Mouse (Mus musculus) cerebellum, adult 11-12 months (tissue): ENCODE measurements around the gene Cacna1c.
A peak's percentile ranks its signal among the peaks of the same experiment; 100 is the strongest.

Experiments
- DNase-seq: peaks from one replicate; pipeline ENCODE4 v3.0.0; 2022

Cacna1c gene

DNA sequence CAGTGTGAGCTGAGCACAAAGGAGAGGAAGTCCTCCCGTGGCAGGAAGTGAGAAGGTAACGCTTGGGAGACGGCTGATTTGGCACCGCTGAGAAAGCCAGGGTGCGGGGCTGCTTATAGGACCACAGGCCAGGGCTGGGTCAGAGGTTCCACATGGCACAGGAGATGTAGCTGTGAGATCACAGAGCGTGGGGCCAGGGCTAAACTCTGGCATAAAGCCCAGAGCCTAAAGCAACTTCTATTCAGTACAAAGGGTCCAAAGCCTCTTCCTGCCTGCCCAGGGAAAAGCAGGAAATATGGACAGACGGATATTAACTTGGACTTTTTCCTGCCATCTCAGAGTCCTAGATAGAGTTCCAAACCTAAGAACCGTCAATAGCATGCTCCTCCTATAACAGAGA, 107.8 kb downstream of the Cacna1c start:
- no peak for DNase-seq

- no peak for DNase-seq
Observed at GRCm38 (mm10) chr6:119087919-119088318, 108.3 kb downstream of the Cacna1c start.

DNA sequence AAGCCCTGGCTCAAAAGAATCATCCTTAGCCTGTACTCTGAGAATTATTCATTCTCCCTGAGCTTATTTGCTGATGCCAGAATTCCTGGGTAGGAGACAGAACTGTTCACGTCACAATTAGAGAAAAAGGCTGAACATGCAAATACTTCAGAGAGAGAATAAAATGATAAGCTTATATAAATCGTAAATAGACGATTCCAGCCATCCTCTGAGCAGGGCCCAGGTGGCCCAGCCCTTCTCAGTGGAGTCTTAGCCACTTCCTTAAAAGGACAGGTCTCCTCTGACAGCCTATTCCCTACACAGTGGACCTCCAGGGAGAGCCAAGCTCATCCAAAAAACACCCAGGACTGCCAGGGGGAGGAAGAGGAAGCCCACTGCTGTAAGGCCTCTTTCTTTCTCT, 110.4 kb downstream of the Cacna1c start:
- no peak for DNase-seq

GRCm38 (mm10) chr6:119084532-119084931, 111.7 kb downstream of the Cacna1c start:
- no peak for DNase-seq

DNA sequence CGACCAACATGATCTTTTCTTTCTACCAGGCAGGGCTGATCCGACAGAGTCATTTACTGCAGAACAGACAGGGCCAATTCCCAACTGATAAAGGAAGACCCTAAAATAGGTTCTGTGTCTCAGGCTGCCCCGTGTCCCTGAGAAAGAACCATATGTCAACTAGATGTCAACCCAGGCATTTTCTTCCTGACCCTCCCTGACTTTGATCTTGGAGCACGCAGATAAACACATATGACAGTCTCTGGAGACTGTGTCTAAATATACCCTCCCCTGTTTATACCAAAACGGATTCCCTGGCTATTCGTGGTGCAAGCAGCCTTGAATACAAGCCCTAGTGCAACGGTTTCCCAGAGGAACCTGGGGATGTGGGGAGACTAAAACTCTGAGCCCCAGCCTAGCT, 112.7 kb downstream of the Cacna1c start:
- DNase-seq, result no peak

DNA sequence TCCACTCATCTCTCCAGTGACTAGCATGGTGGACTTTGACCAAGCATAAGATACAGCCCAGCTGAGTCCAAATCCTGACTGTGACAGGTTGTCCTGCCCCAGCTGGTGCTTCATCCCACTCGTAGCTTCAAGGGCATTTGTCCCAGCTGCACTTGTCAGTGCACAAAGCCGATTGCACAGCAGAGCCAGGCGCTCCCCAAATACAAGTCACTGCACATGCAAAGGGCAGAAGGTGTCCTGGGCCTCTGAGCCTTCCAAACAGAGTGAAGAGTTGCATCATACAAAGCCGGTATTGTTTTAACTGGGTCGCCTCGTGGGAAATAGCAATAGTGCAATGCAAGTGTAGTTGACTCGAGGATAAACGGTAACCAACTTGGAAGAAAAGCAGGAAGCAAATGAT, 113.6 kb downstream of the Cacna1c start:
- no peak for DNase-seq

DNA sequence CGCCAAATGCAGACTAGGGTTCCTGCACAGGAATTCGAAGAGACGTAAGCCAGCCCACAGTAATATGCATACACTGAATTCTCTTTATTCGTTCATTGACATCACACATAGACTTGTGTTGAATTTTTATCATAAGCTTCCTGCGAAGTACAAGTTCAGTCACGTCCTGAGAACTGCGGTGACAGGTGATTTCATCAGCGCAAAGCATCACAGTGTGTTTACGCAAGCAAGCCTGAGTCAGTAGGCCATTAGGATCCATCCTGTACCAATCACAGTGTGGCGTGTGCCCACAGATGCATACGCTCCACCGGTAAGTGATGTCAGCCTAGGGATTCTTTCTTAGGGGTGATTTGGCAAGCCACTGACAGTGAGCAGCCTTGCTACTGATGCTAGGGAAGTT, 114.6 kb downstream of the Cacna1c start:
- DNase-seq, result no peak

- peak; percentile 86 for DNase-seq
Observed at GRCm38 (mm10) chr6:119079626-119080025, 116.6 kb downstream of the Cacna1c start.

- DNase-seq, result peak; percentile 92
Observed at GRCm38 (mm10) chr6:119078912-119079311, 117.3 kb downstream of the Cacna1c start.

- DNase-seq, result peak; percentile 93
Observed at GRCm38 (mm10) chr6:119077231-119077630, 119.0 kb downstream of the Cacna1c start.

DNA sequence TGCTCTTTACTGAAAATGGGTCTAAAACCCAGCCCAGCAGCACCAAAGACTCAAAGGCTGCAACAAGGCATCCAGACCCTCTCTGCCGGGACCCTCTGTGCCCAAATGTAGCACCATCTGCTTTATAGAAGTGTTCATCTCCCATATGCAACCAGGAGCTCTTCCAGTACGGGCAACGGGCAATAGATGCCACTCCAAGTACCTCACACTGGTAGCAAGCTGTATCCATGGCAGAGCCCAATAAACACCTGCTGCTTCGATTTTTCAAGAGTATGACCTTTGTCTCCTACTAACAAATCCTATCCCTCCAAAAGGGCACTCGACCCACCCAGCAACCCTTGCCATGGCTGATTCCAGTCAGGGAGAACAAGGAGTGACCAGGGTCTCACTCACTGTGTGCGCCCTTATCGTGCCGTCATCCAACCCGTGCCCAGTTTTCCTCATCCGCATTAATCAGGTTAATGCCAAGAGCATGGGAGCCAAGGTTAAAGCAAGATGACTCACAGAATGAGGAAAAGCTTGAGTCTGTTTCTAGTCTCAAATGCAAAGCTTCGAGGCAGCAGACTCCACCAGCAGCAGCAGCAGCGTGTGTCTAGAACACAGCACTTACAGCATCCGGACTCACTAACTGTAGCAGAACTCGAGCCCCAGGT, 122.7 kb downstream of the Cacna1c start:
- no peak for DNase-seq

- no peak for DNase-seq
Observed at GRCm38 (mm10) chr6:119072772-119073171, 123.4 kb downstream of the Cacna1c start.

- no peak for DNase-seq
Observed at GRCm38 (mm10) chr6:119070771-119071170, 125.4 kb downstream of the Cacna1c start.

DNA sequence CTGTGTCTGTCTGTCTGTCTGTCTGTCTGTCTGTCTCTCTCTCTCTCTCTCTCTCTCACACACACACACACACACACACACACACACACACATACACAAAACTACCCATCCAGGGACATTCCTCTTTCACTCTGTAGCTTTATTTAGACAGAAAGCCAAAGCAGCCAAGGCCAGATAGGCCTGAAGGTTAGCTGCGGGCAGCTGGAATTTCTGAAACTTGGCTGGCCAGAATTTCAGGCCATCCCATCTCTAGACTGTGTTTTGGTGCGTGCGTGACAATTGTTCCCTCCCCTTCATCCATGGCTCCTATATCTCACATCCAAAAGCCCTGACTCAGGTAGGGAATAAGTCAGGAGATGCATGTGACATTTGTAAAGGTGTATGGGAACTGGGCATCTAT, 125.9 kb downstream of the Cacna1c start:
- no peak for DNase-seq

GRCm38 (mm10) chr6:119069145-119069544, 127.1 kb downstream of the Cacna1c start:
- DNase-seq, result no peak

DNA sequence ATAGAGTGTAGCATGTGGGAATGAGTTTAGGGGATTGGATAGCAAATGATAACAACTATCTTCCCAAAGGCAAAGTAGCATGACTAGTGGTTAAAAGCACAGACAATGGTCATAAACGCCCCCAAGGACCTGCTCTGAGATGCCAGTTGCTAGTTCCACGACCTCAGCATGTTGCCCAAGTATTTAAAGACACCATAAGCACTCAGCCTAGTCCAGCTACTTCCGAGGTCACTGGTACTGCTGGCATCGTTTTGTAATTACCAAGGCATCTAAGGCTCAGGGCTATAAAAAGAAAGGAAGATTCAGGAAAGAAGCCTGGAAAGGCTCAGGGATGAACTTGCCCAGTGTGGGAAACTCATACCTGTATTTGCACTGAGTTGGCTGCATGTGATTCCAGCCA, 127.6 kb downstream of the Cacna1c start:
- DNase-seq, result no peak

- DNase-seq, result no peak
Observed at GRCm38 (mm10) chr6:119064961-119065360, 131.3 kb downstream of the Cacna1c start.

DNA sequence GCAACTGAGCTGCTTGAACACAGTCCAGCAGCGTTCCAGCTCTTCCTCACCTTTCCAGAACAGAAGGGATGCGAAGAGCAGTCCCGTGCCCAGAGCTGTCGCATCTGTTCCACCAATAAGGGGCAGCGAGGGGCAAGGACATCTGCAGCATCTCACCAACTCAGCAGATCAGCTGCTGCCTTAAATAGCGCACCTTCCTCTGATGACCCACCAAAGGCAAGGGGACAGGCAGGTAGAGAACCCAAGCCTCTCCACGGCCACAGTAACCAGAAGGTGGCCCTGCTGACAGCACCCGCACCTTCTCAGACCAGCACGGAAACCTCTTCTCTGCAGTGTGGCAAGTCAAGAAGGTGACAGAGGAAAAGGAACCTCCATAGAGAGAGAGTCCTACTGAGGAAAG, 131.8 kb downstream of the Cacna1c start:
- peak; percentile 43 for DNase-seq

GRCm38 (mm10) chr6:119062695-119063094, 133.5 kb downstream of the Cacna1c start:
- DNase-seq, result peak; percentile 27

- no peak for DNase-seq
Observed at GRCm38 (mm10) chr6:119058896-119059295, 137.3 kb downstream of the Cacna1c start.

- peak; percentile 17 for DNase-seq
Observed at GRCm38 (mm10) chr6:119058461-119058860, 137.8 kb downstream of the Cacna1c start.

DNA sequence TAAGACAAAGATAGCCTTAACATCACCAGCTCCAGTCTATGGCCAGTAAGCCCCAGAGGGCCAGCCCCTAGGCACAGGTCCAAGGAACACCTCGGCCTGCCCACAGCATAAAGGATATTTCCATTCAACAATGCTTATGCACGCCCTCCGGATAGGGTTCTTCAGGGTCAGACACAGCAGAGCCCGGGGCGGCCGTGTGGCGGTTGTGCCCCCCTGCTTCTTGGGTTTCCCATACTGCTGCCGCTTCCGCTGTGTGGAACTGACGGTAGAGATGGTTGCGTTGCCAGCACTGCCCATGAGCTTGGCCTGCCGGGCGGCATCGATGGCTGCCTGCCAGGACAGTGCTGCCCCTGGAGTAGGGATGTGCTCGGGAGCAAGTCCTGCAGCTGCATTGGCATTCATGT, 139.1 kb downstream of the Cacna1c start:
- DNase-seq, result peak; percentile 61

DNA sequence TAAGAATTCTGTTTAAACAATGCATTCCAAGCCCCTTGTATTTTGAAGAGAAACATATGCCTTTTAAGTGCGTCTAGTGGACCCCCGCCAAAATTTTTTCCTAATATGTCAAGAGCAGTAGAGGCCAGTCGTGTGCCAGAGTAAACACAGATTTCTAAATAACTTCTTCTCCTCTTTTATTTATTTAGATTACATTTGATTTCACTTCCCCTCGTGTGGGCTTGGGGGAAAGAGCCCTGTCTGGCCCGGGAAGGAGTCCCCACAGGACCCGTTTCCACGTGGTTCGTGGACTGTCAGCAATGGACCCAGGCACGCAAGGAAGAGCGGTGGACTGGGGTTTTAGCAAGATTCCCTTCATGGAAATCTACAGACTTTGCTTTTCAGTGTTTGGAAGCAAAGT, 143.4 kb downstream of the Cacna1c start:
- no peak for DNase-seq

- no peak for DNase-seq
Observed at GRCm38 (mm10) chr6:119052366-119052765, 143.9 kb downstream of the Cacna1c start.

GRCm38 (mm10) chr6:119051721-119052120, 144.5 kb downstream of the Cacna1c start:
- DNase-seq, result no peak
